Mouse (Mus musculus) C2C12 (cell line): ENCODE measurements around the gene Foxg1. TPM values are rescaled to one million over a fixed set of nuclear protein-coding genes. Genes with fewer than 3 reads are reported as not detected.

ENCODE experiments used
- H3K27me3 ChIP-seq: one replicate; pipeline ENCODE4 v1.6.1; 2011; ENCODE audit not compliant: control insufficient read depth, insufficient read depth, insufficient read length
- H3K36me3 ChIP-seq: one replicate; pipeline ENCODE4 v1.6.1; 2011; ENCODE audit not compliant: control insufficient read depth, insufficient read depth
- H3K4me3 ChIP-seq: one replicate; pipeline ENCODE4 v1.5.1; 2011; ENCODE audit warnings: mild to moderate bottlenecking, control low read depth; ENCODE audit not compliant: poor library complexity, insufficient read depth, severe bottlenecking
- H3K79me2 ChIP-seq: one replicate; pipeline ENCODE4 v1.6.1; 2011; ENCODE audit not compliant: control insufficient read depth, insufficient read depth
- H3K79me3 ChIP-seq: one replicate; pipeline ENCODE4 v1.6.1; 2011; ENCODE audit warnings: low read depth, control low read depth
- H3ac ChIP-seq: one replicate; pipeline ENCODE3; 2011; ENCODE audit warnings: low read depth; ENCODE audit not compliant: control insufficient read depth, insufficient read length
- CEBPB ChIP-seq: IDR thresholded peaks from one replicate; pipeline ENCODE4 v1.6.1; 2011; ENCODE audit warnings: low read depth, mild to moderate bottlenecking, control low read depth, moderate library complexity
- CTCF ChIP-seq: IDR thresholded peaks from one replicate; pipeline ENCODE4 v1.5.1; 2011; ENCODE audit not compliant: control insufficient read depth, insufficient read depth, insufficient read length
- FOSL1 ChIP-seq: IDR thresholded peaks from one replicate; pipeline ENCODE4 v1.8.0; 2011; ENCODE audit warnings: mild to moderate bottlenecking, low read length; ENCODE audit not compliant: poor library complexity, insufficient read depth, severe bottlenecking
- MAX ChIP-seq: IDR thresholded peaks from one replicate; pipeline ENCODE4 v1.6.1; 2011; ENCODE audit warnings: mild to moderate bottlenecking, control low read depth
- MYOD1 ChIP-seq: IDR thresholded peaks from one replicate; pipeline ENCODE4 v1.6.1; 2011; ENCODE audit warnings: low read depth; ENCODE audit not compliant: control insufficient read depth, insufficient read length
- MYOG ChIP-seq: IDR thresholded peaks from one replicate; pipeline ENCODE4 v1.6.1; 2011; ENCODE audit not compliant: control insufficient read depth, insufficient read length; ENCODE audit errors: extremely low read depth
- USF1 ChIP-seq: IDR thresholded peaks from one replicate; pipeline ENCODE4 v1.6.1; 2011; ENCODE audit warnings: low read depth, mild to moderate bottlenecking, control low read depth, moderate library complexity
- polyA plus RNA-seq: library from polyadenylated mRNA; unstranded; fragments of >200 nt; fragmentation: generic; extraction: Trizol; gene quantifications from one replicate; pipeline ENCODE4 v1.2.1, GENCODE M21; 2012; ENCODE audit warnings: missing spikeins

Foxg1 gene
- polyA plus RNA-seq, 1 experiment: not detected

DNA sequence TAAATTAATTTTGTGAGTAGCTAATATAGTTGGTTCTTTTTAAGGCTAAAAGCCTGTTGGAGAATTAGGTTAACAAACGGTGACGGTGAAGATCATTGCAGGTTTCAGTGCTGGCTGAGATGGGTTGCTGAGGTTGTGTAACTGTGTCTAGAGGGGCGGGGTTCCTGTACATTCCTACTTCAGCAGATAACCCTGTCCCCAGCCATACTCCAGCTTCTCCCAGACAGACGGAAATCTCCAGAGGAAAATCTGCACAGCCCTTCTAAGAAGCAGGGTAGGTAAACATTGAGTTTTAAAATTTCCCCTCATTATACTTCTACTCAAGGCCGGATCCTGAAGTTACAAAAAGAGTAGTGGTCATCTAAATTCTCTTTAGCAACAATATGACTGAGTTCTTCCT lies 7.2 kb downstream of the Foxg1 start:
- no peaks in the 10 kb centered on the region for H3K79me2 ChIP-seq
- peaks cover 6% of the 10 kb centered on the region for H3K27me3 ChIP-seq
- H3K4me3 ChIP-seq: no peak overlapping the region
- H3K79me3 ChIP-seq: no peaks in the 10 kb centered on the region
- H3ac ChIP-seq: no peak overlapping the region
- no peaks in the 10 kb centered on the region for H3K36me3 ChIP-seq
- no peak for TF ChIP-seq MYOD1
- TF ChIP-seq MAX: no peak
- no peak for TF ChIP-seq MYOG
- no peak for TF ChIP-seq FOSL1
- TF ChIP-seq CEBPB: no peak
- TF ChIP-seq CTCF: no peak
- no peak for TF ChIP-seq USF1

DNA sequence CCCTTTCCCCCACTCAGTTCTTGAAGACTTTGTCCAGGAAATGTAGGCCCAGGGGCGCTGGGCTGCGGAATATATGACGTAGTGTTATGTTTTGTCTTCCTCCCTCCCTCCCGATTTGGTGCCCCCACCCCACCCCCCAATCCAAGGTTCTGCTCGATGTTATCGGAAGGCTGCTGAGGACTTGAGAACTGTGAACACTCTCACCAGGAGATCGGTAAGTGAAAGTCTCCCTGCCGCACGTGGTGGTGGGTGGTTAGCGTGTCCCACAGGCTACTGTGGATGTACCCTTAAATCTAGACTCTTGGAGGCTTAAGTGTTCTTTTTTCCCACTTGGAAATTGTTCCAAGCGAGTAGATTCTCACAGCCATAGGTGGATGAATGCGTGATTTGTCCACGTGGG lies 7.8 kb downstream of the Foxg1 start:
- TF ChIP-seq MYOG: no peak
- no peak for TF ChIP-seq FOSL1
- TF ChIP-seq CTCF: no peak
- no peak for TF ChIP-seq USF1
- no peak for TF ChIP-seq MAX
- TF ChIP-seq CEBPB: no peak
- no peak for TF ChIP-seq MYOD1
- Histone ChIP-seq H3K27me3 (peaks cover 6% of the 10 kb centered on the region), H3ac (no peak overlapping the region), H3K36me3 (no peaks in the 10 kb centered on the region), H3K79me2 (no peaks in the 10 kb centered on the region), H3K79me3 (no peaks in the 10 kb centered on the region), H3K4me3 (no peak overlapping the region)

DNA sequence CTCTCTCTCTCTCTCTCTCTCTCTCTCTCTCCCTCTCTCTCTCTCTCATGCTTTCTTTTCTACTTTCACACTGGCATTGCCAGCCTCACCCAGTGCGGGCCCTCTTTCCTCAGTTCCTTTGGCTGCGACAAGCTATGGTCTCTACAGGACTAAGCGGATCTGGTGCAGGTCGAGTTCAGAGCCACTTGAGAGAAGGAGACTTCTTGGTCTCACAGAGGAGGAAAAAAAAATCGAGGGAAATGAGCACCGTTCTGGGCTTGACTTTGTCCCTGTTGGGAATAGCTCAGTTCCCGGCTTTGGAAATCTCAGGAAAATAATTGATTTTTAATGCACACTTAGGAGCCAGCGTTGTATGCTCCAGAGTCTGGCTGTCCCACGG lies 8.5 kb downstream of the Foxg1 start:
- Histone ChIP-seq H3K27me3 (peaks cover 6% of the 10 kb centered on the region), H3K79me2 (no peaks in the 10 kb centered on the region), H3K4me3 (no peak overlapping the region), H3ac (no peak overlapping the region), H3K79me3 (no peaks in the 10 kb centered on the region), H3K36me3 (no peaks in the 10 kb centered on the region)
- no peak for TF ChIP-seq FOSL1
- no peak for TF ChIP-seq CEBPB
- TF ChIP-seq MYOD1: no peak
- no peak for TF ChIP-seq MYOG
- no peak for TF ChIP-seq MAX
- TF ChIP-seq USF1: no peak
- TF ChIP-seq CTCF: no peak

DNA sequence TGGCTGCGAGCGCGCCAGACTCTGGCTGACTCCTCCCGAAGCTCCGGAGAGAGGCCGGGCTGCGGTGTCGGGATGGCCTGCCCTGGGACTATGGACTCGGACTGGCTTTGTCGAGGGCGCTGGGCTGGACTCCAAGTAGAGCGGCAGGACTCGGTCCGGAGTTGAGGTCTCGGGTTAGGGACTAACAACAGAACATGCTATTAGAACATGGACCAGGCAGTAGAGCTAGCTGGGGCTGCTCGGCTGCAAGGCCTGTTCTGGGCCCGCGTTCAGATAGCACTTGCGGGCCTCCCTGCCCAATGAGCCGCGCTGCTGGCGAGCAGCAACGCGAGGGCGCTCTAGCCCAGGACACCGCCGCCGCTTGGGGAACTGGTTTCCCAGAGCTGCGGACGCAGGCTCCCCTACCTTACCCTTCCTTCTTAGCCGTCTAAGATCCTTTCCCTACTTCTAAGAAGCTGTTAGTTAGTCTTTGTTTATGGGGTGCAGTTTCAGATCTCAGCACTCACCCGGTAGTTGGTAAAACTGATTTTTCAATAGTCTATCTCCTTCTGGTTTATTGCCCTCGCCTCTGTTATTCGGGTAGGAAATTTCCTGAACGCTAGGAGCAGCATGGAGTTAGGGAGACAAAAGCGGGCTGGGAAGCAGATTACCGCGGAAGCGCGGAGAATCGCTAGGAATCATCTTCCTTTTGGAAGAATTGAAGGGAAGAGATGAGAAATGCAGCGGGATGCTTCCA lies 9.0 kb downstream of the Foxg1 start:
- TF ChIP-seq MYOG: no peak
- peak; percentile 43 for TF ChIP-seq CTCF

DNA sequence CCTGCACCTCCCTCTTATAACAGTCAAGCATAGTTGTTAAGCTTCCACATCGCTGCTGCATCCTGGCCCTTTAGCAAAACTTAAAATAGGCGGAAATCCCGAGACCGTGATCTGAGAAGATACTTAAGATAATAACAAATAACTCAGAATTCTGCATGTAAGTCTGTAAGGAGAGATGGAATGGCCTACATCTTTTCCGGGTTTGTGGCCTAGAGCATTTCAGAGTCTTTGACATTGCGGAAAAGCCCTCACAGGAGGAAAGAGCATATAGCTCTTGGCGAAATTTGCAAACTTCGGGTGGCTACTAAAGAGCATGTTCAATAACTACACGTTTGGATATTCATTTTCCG lies 9.6 kb downstream of the Foxg1 start:
- Histone ChIP-seq H3K27me3 (peaks cover 6% of the 10 kb centered on the region), H3K79me3 (no peaks in the 10 kb centered on the region), H3K4me3 (no peak overlapping the region), H3K36me3 (no peaks in the 10 kb centered on the region), H3K79me2 (no peaks in the 10 kb centered on the region), H3ac (no peak overlapping the region)
- TF ChIP-seq CTCF: no peak
- no peak for TF ChIP-seq MYOG
- TF ChIP-seq FOSL1: no peak
- TF ChIP-seq CEBPB: no peak
- no peak for TF ChIP-seq MYOD1
- TF ChIP-seq MAX: no peak
- no peak for TF ChIP-seq USF1

More for the DNA sequence above, 9.0 kb downstream of the Foxg1 start:
- Histone ChIP-seq H3K27me3 (peaks cover 6% of the 10 kb centered on the region), H3K4me3 (no peak overlapping the region), H3K79me3 (no peaks in the 10 kb centered on the region), H3K79me2 (no peaks in the 10 kb centered on the region), H3ac (no peak overlapping the region), H3K36me3 (no peaks in the 10 kb centered on the region)

DNA sequence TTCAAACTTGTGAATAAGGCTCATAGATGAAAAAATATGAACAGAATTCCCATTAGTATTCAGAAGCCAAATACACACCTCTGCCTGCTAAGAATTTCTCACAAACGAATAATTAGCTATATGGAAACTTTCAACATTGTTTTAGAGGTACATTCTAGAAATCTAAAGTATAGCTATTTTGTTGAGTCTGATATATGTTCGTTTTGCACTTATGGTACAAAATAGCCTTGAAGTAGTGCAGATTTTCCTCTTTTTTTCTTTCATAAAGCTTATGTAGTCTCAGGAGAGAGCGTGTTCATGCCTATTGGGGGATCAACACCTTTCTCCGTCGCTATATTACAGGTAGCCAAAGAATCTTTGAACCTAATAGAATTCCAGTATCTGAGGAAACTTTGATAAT lies 10.4 kb downstream of the Foxg1 start:
- H3K79me3 ChIP-seq: no peaks in the 10 kb centered on the region
- TF ChIP-seq CTCF (no peak), MAX (no peak), MYOD1 (no peak), FOSL1 (no peak), MYOG (no peak), USF1 (no peak), CEBPB (no peak)
- peaks cover 6% of the 10 kb centered on the region for H3K27me3 ChIP-seq

DNA sequence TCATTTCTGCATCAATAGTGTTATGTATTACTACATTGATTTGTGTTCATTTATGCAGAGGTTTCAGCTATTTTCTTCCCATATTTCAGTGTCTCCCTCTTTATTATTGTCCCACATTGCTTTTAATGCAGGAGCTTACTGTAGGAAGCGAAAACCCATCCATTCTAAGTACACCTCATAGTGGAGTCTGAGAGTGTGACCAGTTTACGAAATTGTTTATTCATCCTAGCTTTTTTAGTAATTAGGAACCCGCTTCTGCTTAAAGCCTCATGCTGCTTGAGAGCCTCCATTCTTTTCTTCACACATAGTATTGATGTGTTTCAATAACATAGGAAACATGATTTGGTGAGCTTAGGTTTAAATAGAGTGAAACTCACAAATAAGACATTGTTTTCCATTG lies 11.2 kb downstream of the Foxg1 start:
- H3K4me3 ChIP-seq: no peak overlapping the region
- H3K27me3 ChIP-seq: peaks cover 6% of the 10 kb centered on the region
- TF ChIP-seq CEBPB: no peak

More for the DNA sequence above, 10.4 kb downstream of the Foxg1 start:
- H3K79me2 ChIP-seq: no peaks in the 10 kb centered on the region
- no peak overlapping the region for H3ac ChIP-seq
- no peak overlapping the region for H3K4me3 ChIP-seq
- H3K36me3 ChIP-seq: no peaks in the 10 kb centered on the region

More for the DNA sequence above, 11.2 kb downstream of the Foxg1 start:
- H3K79me2 ChIP-seq: no peaks in the 10 kb centered on the region
- H3K79me3 ChIP-seq: no peaks in the 10 kb centered on the region
- no peaks in the 10 kb centered on the region for H3K36me3 ChIP-seq
- H3ac ChIP-seq: no peak overlapping the region
